Mouse (Mus musculus): ENCODE measurements around the gene Vangl2.

DNA sequence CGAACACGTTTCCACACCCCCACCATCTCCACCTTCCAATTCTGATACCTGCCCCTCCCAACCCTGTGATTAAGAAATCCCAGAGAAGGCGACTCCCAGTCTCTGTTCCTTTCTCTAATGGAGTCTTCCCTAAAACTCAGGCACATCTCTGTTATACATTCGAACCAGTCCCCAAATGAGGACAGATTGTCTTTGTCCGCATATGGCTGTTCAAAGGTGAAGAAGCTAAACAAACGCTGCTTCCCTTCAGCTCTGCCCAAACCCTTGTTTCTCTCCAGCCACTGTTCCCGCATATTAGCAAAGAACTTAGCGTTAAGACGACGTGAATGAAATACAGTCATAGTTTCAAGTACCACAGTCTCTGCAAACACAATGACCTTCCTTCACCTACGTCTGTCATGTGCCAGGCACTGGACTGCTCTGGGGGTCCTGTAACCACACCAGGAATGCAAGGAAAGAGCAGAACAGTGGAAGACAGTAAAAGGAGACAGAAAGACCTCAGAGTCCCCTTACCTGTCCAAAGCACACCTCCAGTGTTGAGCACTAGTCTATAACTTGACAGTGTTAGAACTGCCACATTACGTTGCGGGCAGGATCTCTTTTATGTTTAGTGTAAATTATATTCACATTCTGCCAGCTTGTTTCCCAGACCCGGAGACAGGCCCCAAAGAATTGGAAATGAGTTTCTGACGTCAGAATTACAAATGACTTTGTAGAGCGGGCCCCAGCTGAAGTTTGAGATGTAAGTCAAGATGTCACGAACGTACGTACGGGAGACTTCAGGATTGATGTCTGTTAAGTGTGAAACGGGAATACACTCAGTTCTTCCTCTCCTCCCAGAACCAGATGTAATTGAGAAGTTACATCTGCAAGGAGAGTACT lies at the start of gene Vangl2:
- TF ChIP-seq POLR2A (IDR thresholded peaks at IDR 0.05; ENCODE audit: insufficient read length, low read depth) (no peak), TCF12 (IDR thresholded peaks at IDR 0.05; ENCODE audit: insufficient read depth, poor library complexity, severe bottlenecking) (no peak), MAX (IDR thresholded peaks at IDR 0.05; ENCODE audit: low read depth) (no peak), CEBPB (IDR thresholded peaks at IDR 0.05; ENCODE audit: insufficient read depth, poor library complexity, severe bottlenecking) (no peak), MYOG (IDR thresholded peaks at IDR 0.05; ENCODE audit: control insufficient read depth in 1 of 3, insufficient read depth in 1 of 3, insufficient read length in 2 of 3, low read depth in 2 of 3) (no peak), USF1 (IDR thresholded peaks at IDR 0.05; ENCODE audit: low read depth) (no peak), POLR2AphosphoS2 (IDR thresholded peaks at IDR 0.05; ENCODE audit: insufficient read length, low read depth) (no peak), MYOD1 (IDR thresholded peaks at IDR 0.05; ENCODE audit: control insufficient read depth in 1 of 3, insufficient read length in 2 of 3, low read depth in 2 of 3) (no peak), E2F4 (IDR thresholded peaks at IDR 0.05; ENCODE audit: insufficient read depth) (no peak), REST (IDR thresholded peaks at IDR 0.05; ENCODE audit: insufficient read depth, insufficient read length) (no peak), TCF3 (IDR thresholded peaks at IDR 0.05; ENCODE audit: insufficient read length, low read depth) (no peak), SRF (IDR thresholded peaks at IDR 0.05; ENCODE audit: control insufficient read depth, insufficient read length, low read depth) (no peak)

Data from myocyte (in vitro differentiated cells).